Mouse (Mus musculus) central nervous system, embryonic 11.5 days (tissue): Measurements from ENCODE around the gene Tubgcp3. TPM values are rescaled to one million over a fixed set of nuclear protein-coding genes. Genes with fewer than 3 reads are reported as not detected.

Source experiments
- polyA plus RNA-seq: library from polyadenylated mRNA; depleted of rRNA; stranded (reverse); fragments of >200 nt; gene quantifications from 2 replicates; pipeline ENCODE4 v1.2.3, GENCODE M21; 2012; rRNA removed

Gene Tubgcp3
- polyA plus RNA-seq = 68.2 and 72.9 TPM in 2 replicates

GRCm38 (mm10) chr8:12672056-12672881, at the start of gene Tubgcp3:
Tubgcp3 (minus strand) TSS chr8:12672248.

DNA sequence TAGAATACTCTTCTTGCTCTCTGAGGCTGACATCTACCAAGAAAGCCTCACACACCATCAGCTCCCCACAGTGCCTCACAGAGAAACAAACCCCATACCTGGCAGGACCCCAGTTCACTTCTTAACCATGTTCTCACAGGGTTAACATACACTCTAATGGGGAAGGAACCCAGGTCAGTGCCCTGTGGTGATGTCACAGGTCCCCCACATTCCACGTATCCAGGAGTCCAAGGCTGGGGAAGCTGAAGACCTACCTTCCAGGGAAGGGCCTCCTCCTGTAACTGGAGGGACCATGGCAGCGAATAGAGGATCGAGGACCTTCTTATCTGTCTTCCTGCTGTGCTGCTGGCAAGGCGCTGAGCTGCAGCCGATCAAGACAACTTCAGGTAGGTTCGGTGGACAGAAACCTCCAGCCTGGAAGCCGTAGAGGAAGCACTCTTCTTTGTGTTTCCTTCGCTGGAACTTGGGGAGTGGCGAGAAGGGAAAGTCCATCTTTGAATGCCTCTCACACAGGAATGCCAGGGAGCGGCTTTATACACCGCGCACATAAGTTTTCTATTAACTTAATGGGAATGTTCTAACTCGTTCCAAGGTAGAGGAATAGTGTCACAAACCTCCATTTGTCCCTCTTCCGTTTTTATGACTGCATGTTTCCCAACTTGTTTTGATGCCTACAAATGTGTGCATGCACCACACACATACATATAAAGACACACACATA, 99.1 kb downstream of the Tubgcp3 start, which contains the start of gene Spaca7:
Gene Spaca7, plus strand, starts transcription at position 216 of the 721 bp plus-strand sequence.

Other genes starting within 250 kb of the Tubgcp3 start
- gene Spaca7, start 99.2 kb downstream of the Tubgcp3 start, polyA plus RNA-seq = not detected in 2 replicates
- gene Atp11a, start 84.8 kb upstream of the Tubgcp3 start, polyA plus RNA-seq = 37.5 and 51.0 TPM in 2 replicates
- gene Mcf2l, start 201.6 kb upstream of the Tubgcp3 start, polyA plus RNA-seq = 52.9 and 80.9 TPM in 2 replicates